Mouse (Mus musculus) central nervous system, embryonic 18 days (tissue): ENCODE measurements around the gene Irx4. TPM values are rescaled to one million over a fixed set of nuclear protein-coding genes. Genes with fewer than 3 reads are reported as not detected.

Experiments
- polyA plus RNA-seq: library from polyadenylated mRNA; depleted of rRNA; stranded (reverse); fragments of >200 nt; gene quantifications from 2 replicates; pipeline ENCODE4 v1.2.3, GENCODE M21; 2012; rRNA removed

The Irx4 gene
- polyA plus RNA-seq = 0.35 and 0.68 TPM in 2 replicates

GRCm38 (mm10) chr13:73260354-73261035, at the start of gene Irx4:
Irx4 (plus strand) TSS chr13:73260479.

Other genes with a start within 250 kb of the Irx4 start
- gene Mrpl36, start 68.0 kb downstream of the Irx4 start, polyA plus RNA-seq = 67.2 and 72.8 TPM in 2 replicates
- 269 and 277 TPM in 2 replicates for gene Ndufs6, start 68.1 kb downstream of the Irx4 start, polyA plus RNA-seq
- 105 and 109 TPM in 2 replicates for gene Lpcat1, start 206.7 kb downstream of the Irx4 start, polyA plus RNA-seq